Mouse (Mus musculus): ENCODE measurements around the gene Snrpd3.

GRCm38 (mm10) chr10:75515216-75516037 is 1.9 kb upstream of the Snrpd3 start:
- TF ChIP-seq CTCF (IDR thresholded peaks at IDR 0.05; ENCODE audit: extremely low read depth, insufficient read length, insufficient replicate concordance, low read depth, low read length), result no peak
- TF ChIP-seq POLR2A (IDR thresholded peaks at IDR 0.05; ENCODE audit: low read depth, low read length), result no peak
